Mouse (Mus musculus) hindbrain, embryonic 15.5 days (tissue): ENCODE results near the gene Elavl1. TPM values are rescaled to one million over a fixed set of nuclear protein-coding genes. Genes with fewer than 3 reads are reported as not detected.

Source experiments
- ATAC-seq: fragments of 200-750 bp; cut with Nextera tagmentation; 2 replicates; pipeline ENCODE4 v1.8.0; 2017; ENCODE audit warnings: low read depth, moderate number of reproducible peaks, moderate TSS enrichment; ENCODE audit not compliant: low FRiP score
- H3K27ac ChIP-seq: fragments of 300-500 bp; sonication (generic); replicated peaks from 2 replicates; pipeline ENCODE4 v1.5.1; 2015; ENCODE audit warnings: mild to moderate bottlenecking, inconsistent platforms
- H3K27me3 ChIP-seq: fragments of 300-500 bp; sonication (generic); 2 replicates; pipeline ENCODE4 v1.6.1; 2015; ENCODE audit warnings: control low read depth, inconsistent platforms
- H3K36me3 ChIP-seq: fragments of 300-500 bp; sonication (generic); 2 replicates; pipeline ENCODE4 v1.6.1; 2015; ENCODE audit warnings: control low read depth, inconsistent platforms
- H3K4me1 ChIP-seq: fragments of 300-500 bp; sonication (generic); replicated peaks from 2 replicates; pipeline ENCODE4 v1.6.1; 2015; ENCODE audit warnings: control low read depth, inconsistent platforms
- H3K4me2 ChIP-seq: fragments of 300-500 bp; sonication (generic); 2 replicates; pipeline ENCODE4 v1.6.1; 2015; ENCODE audit warnings: moderate library complexity, mild to moderate bottlenecking, inconsistent platforms
- H3K4me3 ChIP-seq: fragments of 300-500 bp; sonication (generic); 2 replicates; pipeline ENCODE4 v1.5.1; 2015; ENCODE audit warnings: mild to moderate bottlenecking, inconsistent platforms
- H3K9ac ChIP-seq: fragments of 300-500 bp; sonication (generic); 2 replicates; pipeline ENCODE4 v1.6.1; 2015; ENCODE audit warnings: inconsistent platforms
- H3K9me3 ChIP-seq: fragments of 300-500 bp; sonication (generic); 2 replicates; pipeline ENCODE4 v1.6.1; 2016; ENCODE audit warnings: control low read depth, inconsistent platforms
- WGBS: fragments of 180-500 bp; shearing (Covaris S2); methylation state at CpG from one replicate; pipeline ENCODE4 v1.1.7; 2015; 5-methylcytosine and 5-hydroxymethylcytosine counted together
- polyA plus RNA-seq: library from polyadenylated mRNA; unstranded; fragments of >200 nt; fragmentation: Nextera tagmentation; extraction: Ambion mirVana; gene quantifications from 2 replicates; pipeline ENCODE4 v1.2.1, GENCODE M21; 2015

Gene Elavl1
- polyA plus RNA-seq, 1 experiment from 2014 or later, result 108 TPM

DNA sequence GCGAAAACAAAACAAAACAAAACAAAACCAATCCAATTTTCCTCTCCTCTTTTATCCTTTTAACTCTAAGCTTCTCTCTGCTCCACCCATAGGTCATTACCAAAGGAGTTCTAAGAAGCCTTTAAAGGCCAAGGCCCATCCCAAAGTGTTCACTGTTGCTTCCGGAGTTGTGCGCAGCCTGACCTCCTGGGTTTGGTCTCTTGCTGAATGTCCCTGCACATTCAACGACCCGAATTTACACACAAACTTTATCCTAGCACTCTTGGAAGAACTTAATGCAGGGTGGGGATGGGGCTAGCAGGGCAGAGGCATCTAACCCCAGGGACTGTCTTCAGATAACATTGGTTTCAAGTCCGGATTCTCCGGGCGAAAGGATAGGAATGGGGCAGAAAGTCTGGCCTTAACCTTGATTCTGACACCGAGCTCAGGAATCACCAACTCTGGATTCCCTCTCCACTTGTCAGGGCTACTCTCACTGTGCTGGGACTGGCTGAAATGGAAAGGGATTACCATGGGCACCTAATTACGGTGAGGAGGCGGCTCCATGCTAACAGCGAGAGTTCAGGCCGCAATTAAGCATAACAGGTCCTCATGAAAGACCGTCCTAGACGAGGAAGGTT lies 87.3 kb downstream of the Elavl1 start:
- peak; percentile 0; the same call in 1 of the 2 replicates for ATAC-seq
- H3K4me1 ChIP-seq, result peaks cover 37% of the 10 kb centered on the region
- peak overlapping the region; percentile 94 for H3K27ac ChIP-seq
- WGBS, result 23% methylated on average over 15 of the region's 15 CpGs
- H3K4me3 ChIP-seq, result peak overlapping the region; percentile 51
- no peaks in the 10 kb centered on the region for H3K9me3 ChIP-seq
- peak overlapping the region; percentile 69 for H3K4me2 ChIP-seq
- H3K27me3 ChIP-seq, result no peaks in the 10 kb centered on the region
- peak overlapping the region; percentile 51 for H3K9ac ChIP-seq
- peaks cover 12% of the 10 kb centered on the region; the same call in 1 of the 2 replicates for H3K36me3 ChIP-seq

Other genes starting within 250 kb of the Elavl1 start
- gene Cd209f, start 219.6 kb downstream of the Elavl1 start, polyA plus RNA-seq, result 0.31 TPM in 1 of 2 replicates, not detected in the other
- gene Cd209g, start 191.3 kb downstream of the Elavl1 start, polyA plus RNA-seq, result not detected in 2 replicates
- 107 and 120 TPM in 2 replicates for gene Evi5l, start 158.8 kb downstream of the Elavl1 start, polyA plus RNA-seq
- gene Prr36, start 108.0 kb downstream of the Elavl1 start, polyA plus RNA-seq, result 51.1 and 53.0 TPM in 2 replicates
- gene Lrrc8e, start 98.6 kb downstream of the Elavl1 start, polyA plus RNA-seq, result 0.07 and 0.08 TPM in 2 replicates
- gene Map2k7, start 86.7 kb downstream of the Elavl1 start, polyA plus RNA-seq, result 28.0 and 29.4 TPM in 2 replicates
- 0.83 and 0.92 TPM in 2 replicates for gene Gm49320, start 86.5 kb downstream of the Elavl1 start, polyA plus RNA-seq
- 4.3 and 4.8 TPM in 2 replicates for gene Tgfbr3l, start 77.2 kb downstream of the Elavl1 start, polyA plus RNA-seq
- gene Snapc2, start 72.3 kb downstream of the Elavl1 start, polyA plus RNA-seq, result 64.5 and 75.6 TPM in 2 replicates
- gene Ctxn1, start 66.1 kb downstream of the Elavl1 start, polyA plus RNA-seq, result 270 and 299 TPM in 2 replicates
- gene Timm44, start 49.5 kb downstream of the Elavl1 start, polyA plus RNA-seq, result 40.1 and 41.8 TPM in 2 replicates
- gene Ccl25, start 203 bp downstream of the Elavl1 start, polyA plus RNA-seq, result 17.5 and 20.7 TPM in 2 replicates
- gene Cers4, start 167.6 kb upstream of the Elavl1 start, polyA plus RNA-seq, result 46.7 and 55.6 TPM in 2 replicates